Mouse (Mus musculus) right cerebral cortex, postnatal 4 days (tissue): ENCODE data around the gene Col4a3.
A peak's percentile ranks its signal among the peaks of the same experiment; 100 is the strongest.

Experiments
- DNase-seq: peaks from one replicate; pipeline ENCODE4 v3.0.0-alpha.2; 2022

Col4a3 gene

DNA sequence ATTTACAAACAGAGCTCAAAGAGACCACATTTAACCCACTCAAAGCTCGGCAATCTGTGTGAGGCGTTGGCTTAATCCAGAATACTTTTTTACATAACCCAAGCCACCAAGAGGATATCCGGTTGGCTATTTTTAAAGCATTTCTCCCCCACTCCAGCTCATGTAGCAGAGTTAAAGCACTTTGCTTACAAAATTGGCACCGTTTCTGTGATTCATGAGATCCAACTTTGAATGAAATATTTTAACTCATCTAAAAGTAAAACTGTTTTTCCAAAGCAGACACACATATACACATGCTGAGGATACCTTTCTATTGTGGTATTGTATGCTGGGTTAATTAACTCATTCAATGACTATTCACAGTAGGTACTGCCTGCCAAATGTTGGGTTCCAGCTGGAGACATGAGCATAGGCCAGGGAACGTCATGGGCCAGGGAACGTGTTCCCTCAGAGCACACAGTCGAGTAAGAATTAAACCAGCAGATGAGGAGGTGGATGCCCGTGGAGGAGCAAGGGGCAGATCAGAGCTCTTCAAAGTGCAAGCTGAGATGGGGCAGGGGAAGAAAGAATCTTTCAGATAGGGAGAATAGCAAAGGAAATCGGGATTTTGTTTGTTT, 22.0 kb downstream of the Col4a3 start:
- no peak for DNase-seq

DNA sequence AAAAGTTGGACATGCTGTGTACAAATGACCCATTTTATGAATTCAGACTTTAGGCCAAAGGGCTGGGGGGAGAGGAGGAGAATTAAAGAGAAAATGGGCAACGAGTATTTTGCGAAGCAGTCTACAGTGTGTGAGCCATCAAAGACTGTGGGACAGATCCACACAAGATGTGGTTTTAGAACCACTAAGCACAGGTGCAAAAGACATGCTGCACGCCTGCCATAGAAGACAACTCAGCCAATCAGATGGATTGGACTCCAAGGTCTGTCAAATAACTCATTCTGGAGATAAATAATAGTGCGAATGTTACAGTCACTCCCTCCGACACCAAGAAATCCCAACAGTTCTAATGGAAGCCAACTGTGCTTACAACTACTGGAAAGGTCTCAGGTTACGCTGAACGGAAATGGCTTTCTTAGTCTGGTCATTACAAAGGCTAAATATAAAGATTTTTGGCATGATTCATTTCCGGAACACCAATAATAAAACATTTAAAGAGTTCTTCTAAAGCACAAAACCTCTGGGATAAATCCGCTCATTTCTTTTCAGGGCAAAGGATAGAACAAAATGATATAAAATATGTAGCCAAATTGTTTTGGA, 25.4 kb downstream of the Col4a3 start:
- DNase-seq, result no peak

DNA sequence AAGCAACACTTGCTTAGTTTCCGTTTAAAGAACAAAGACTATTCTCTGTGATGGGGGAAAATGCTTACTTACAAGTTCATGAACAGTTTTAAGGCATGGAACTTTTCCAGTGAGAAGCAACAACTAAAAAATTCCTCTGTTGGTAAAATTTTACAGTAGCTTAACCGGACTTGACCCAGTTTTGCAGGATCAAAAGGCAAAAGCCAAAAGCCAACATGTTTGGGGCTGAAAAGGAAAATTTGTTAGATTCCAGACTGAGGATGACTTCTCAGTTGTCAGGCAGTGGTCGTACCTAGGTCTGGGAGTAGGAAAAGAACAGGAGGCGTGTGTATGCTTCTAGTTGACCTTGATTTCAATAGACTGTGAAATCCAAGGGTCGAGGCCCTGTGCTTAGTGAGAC, 31.3 kb downstream of the Col4a3 start:
- DNase-seq, result no peak

DNA sequence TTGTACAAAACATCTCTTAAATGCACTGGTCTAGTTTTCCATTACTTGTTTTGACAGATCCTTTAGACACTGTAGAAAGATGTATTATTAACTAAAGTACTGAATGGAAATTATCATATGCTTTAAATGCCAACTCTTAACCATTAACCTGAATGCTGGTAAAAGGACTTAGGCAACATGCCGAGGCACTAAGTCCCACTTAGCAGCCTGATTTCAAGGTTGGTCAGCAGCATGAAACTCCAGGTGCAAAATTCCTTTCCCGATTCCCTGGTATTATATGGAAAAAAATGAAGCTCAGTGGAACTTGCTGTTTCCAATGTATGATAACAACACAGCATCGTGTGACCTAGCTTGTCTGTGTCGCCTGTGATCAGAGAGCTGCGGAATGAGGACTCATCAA, 31.9 kb downstream of the Col4a3 start:
- DNase-seq, result no peak

GRCm38 (mm10) chr1:82619981-82620380, 33.3 kb downstream of the Col4a3 start:
- no peak for DNase-seq

DNA sequence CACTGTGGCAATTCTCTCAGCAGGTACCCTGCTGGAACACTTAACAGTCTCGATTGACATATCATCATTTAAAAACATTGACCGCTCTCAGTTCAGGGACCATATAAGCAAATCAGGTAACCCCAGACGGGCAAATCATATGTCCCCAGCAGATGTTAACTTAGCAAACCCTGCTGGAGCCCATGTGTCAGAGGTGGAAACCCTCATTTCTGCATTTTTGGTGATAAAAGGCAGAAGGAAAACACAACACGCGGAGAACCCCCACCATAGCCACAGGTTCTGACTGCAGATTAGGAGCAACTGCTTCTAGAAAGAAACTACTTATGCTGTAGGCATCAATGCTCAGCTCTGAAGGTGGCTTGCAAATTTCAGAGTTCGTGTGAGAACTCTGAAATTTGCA, 38.2 kb downstream of the Col4a3 start:
- DNase-seq, result no peak

DNA sequence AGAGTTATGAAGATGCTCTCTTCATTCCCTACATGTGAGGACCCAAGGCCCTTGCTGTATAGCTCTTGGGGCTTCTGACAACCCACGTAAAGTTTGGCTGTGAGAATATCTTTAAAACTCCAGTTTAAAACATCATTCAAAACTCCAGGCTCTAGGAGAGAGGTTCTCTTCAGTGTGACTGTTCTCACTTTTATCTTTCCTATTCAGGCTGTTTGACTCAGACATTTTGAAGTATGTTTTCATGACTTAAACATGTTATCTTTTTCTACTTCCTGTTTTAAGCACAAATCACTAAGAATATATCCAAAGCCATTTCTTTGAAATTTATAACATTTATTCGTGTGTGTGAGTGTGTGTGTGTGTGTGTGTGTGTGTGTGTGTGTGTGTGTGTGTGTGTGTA, 38.8 kb downstream of the Col4a3 start:
- no peak for DNase-seq

GRCm38 (mm10) chr1:82627652-82628051, 40.9 kb downstream of the Col4a3 start:
- no peak for DNase-seq

GRCm38 (mm10) chr1:82629495-82629894, 42.8 kb downstream of the Col4a3 start:
- DNase-seq, result no peak

- no peak for DNase-seq
Observed at GRCm38 (mm10) chr1:82631169-82631792, 44.6 kb downstream of the Col4a3 start.

- DNase-seq, result peak; percentile 59
Observed at GRCm38 (mm10) chr1:82634545-82635253, 48.0 kb downstream of the Col4a3 start.

- no peak for DNase-seq
Observed at GRCm38 (mm10) chr1:82635254-82635620, 48.5 kb downstream of the Col4a3 start.

GRCm38 (mm10) chr1:82636321-82636720, 49.6 kb downstream of the Col4a3 start:
- DNase-seq, result no peak

GRCm38 (mm10) chr1:82637414-82637813, 50.7 kb downstream of the Col4a3 start:
- no peak for DNase-seq

- no peak for DNase-seq
Observed at GRCm38 (mm10) chr1:82638428-82638827, 51.7 kb downstream of the Col4a3 start.

DNA sequence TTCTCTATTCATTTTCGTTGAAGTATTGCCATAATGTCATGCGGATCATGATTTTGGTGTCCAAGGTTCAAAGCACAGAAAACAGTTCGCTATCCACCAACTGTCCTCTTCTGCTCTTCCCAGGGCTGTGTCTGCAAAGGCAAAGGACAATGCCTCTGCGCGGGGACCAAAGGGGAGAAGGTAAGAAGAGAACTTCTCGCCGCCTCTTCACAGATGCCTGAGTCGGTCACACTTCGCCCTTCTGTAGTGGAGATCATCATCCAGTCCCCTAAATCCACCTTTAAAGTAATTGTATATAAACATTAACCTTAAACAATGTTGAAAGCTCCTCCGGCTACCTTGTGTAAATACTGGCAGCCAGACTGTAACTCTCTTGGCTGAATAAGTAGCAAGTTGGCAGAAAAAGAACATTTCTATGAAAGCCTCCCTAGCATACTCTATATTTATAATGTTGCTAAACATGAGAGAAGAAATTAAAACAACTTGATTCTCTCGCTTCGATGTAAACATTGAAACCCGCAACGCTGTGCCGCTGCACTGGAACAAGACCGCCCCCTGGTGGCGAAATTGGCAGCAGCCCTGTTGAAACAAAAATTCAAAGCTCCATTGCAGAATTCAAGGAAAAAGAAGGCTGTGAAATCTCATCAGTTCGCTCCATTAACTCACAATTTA, 54.7 kb downstream of the Col4a3 start:
- peak; percentile 97 for DNase-seq

GRCm38 (mm10) chr1:82647989-82648388, 61.3 kb downstream of the Col4a3 start:
- no peak for DNase-seq

GRCm38 (mm10) chr1:82650868-82651267, 64.1 kb downstream of the Col4a3 start:
- DNase-seq, result no peak

- DNase-seq, result no peak
Observed at GRCm38 (mm10) chr1:82654046-82654445, 67.3 kb downstream of the Col4a3 start.

DNA sequence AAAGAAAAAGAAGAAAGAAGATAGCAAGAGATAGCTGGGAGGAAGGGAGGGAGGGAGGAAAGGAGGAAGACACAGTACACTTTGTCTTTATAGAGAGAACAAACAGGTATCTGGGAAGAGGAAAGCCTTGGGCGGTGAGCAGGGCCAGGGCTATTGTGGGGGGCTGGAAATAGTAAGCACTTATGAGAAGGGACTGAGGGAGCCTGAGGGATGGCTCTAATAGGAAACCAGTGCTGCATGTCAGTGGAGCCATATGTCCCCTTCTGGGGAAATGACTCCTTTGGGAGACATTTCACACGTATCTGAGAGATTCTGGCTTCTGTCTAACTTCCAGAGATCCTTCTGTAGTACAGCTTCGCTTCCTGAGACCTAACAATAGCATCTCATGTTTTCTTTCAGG, 69.7 kb downstream of the Col4a3 start:
- DNase-seq, result no peak

DNA sequence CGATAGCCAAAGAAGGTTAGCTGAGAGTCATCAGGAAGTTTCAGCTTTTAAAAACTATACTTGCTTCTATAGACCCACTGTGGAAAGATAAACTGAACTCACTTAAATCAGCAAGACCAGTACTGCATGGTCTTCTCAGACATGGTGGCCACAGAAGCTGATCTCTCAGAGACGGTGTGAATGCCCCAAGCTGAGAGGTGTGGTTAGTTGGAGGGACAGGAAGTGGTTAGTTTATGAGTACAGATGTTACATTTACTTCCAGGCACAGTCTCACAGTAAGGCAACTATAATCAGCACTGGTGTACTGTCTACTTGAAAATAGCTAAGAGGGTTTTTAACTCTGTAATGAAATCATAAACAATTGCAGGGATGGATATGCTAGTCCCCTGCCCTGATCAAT, 75.5 kb downstream of the Col4a3 start:
- no peak for DNase-seq

DNA sequence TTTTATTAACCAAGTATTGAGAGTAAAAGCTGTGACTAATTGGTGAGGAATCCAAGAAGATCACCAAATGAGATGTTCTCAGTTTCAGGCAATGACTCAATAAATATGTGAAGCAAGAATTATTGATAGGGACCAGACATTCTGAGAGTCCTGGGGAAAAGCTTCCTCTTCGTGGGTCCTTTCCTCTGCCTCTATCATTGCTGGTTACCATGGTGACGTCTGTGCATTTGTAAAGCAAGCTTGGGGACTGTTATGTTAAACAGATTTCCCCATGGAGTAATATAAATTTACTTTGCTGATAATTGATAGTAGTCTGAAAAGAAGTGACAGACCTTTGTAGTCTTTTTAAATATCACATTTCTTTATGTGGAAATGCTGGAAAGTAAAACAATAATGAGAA, 76.8 kb downstream of the Col4a3 start:
- DNase-seq, result no peak

DNA sequence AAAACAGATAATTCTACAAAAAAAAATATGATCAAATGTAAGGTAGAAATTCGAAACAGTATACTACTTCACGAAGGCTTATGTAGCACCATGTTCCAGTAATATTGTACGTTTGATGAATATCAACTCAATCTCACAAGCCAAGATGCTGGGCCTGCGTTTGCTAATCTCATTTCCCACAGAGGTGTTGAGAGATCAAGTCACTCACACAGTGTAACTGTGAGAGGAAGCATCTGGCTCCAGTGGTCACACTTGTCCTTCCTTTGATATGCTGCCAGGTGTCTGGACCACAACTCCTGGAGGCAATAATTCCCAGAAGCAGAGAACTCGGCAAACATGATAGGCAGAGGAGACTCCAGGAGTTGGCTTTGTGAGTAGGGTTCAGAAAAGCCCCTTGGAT, 99.6 kb downstream of the Col4a3 start:
- DNase-seq, result no peak

DNA sequence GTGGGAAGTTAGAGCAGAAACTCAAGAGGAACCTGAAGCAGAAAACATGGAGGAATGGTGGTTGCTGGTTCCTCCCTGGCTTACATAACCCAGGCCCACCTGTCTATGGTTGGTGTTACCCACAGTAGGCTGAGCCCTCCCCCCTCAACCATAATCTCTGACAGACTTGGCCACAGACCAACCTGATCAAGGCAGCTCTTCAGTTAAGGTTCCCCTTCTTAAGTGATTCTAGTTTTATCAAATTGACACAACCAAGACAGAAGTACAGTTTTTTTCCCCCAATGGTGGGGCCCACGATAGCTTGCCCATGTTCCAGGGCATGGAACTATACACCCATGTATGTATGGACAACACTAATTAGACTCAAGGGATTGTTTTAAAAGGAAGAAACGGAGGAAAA, 100.1 kb downstream of the Col4a3 start:
- DNase-seq, result no peak
